In genomic region chr6:71713532-71713931, GRCm38 (mm10) we compare ENCODE assay signal across 33 mouse cellular contexts. TPM values are rescaled to one million over a fixed set of nuclear protein-coding genes. Genes with fewer than 3 reads are reported as not detected.
DNase-seq lines count a peak whose midpoint lies in the region; ATAC-seq and TF ChIP-seq lines count a peak whose summit lies in the region.
"Had no signal": no experiment of that assay in that cellular context is flagged by ENCODE, and none has a peak within 500 bp of the region (broad histone marks: within the 10 kb centered on the region; RNA-seq: fewer than 3 reads in every experiment).

No protein-coding gene starts in this region.

- no peaks in the 10 kb centered on the region for H3K4me1 ChIP-seq in intestine, postnatal 0 days (replicated peaks; ENCODE audit: control insufficient read depth, insufficient read depth, low read length)
- H3K4me1 ChIP-seq in intestine, embryonic 15.5 days (replicated peaks), result 0 out of 2 replicates have a peak, but pooled peaks cover 4% of the 10 kb centered on the region

- no peaks in the 10 kb centered on the region for H3K36me3 ChIP-seq in intestine, postnatal 0 days (ENCODE audit: control insufficient read depth, insufficient read depth)
- no peaks in the 10 kb centered on the region for H3K36me3 ChIP-seq in intestine, embryonic 15.5 days
- H3K36me3 ChIP-seq: embryonic facial prominence, embryonic 13.5 days; limb, embryonic 13.5 days had no signal

- ATAC-seq in intestine, postnatal 0 days, result no peak
- no peak for ATAC-seq in intestine, embryonic 15.5 days
- peak; percentile 58 for ATAC-seq in megakaryocyte progenitor cell, adult 5-6 weeks (replicated peaks; ENCODE audit: poor library complexity)
- ATAC-seq: forebrain, embryonic 16.5 days; inflammation-experienced regulatory T-cells, adult 6 months; Patski had no signal

- no peak overlapping the region for H3K4me3 ChIP-seq in intestine, postnatal 0 days (ENCODE audit: low read depth, low read length)
- no peak overlapping the region for H3K4me3 ChIP-seq in intestine, embryonic 15.5 days (replicated peaks)
- H3K4me3 ChIP-seq: embryonic facial prominence, embryonic 13.5 days; forebrain, embryonic 10.5 days; heart, embryonic 12.5 days; limb, embryonic 13.5 days; neural tube, embryonic 15.5 days had no signal

- H3K27me3 ChIP-seq in intestine, postnatal 0 days (replicated peaks; ENCODE audit: control insufficient read depth, insufficient read depth, low read length), result no peaks in the 10 kb centered on the region
- H3K27me3 ChIP-seq in intestine, embryonic 15.5 days (replicated peaks), result peaks cover 3% of the 10 kb centered on the region
- H3K27me3 ChIP-seq: heart, embryonic 12.5 days; neural tube, embryonic 15.5 days had no signal

- no peak overlapping the region for H3K9ac ChIP-seq in intestine, postnatal 0 days (ENCODE audit: low read depth, low read length)
- no peak overlapping the region for H3K9ac ChIP-seq in intestine, embryonic 15.5 days
- H3K9ac ChIP-seq: embryonic facial prominence, embryonic 13.5 days; heart, embryonic 12.5 days; hindbrain, embryonic 14.5 days; limb, embryonic 13.5 days; neural tube, embryonic 15.5 days had no signal

- H3K9me3 ChIP-seq in intestine, postnatal 0 days (ENCODE audit: control insufficient read depth), result no peaks in the 10 kb centered on the region
- no peaks in the 10 kb centered on the region for H3K9me3 ChIP-seq in intestine, embryonic 15.5 days
- H3K9me3 ChIP-seq: embryonic facial prominence, embryonic 13.5 days; forebrain, embryonic 10.5 days; limb, embryonic 13.5 days; neural tube, embryonic 15.5 days had no signal

- H3K4me2 ChIP-seq in intestine, postnatal 0 days (replicated peaks; ENCODE audit: low read depth), result no peak overlapping the region
- H3K4me2 ChIP-seq in intestine, embryonic 15.5 days (replicated peaks), result no peak overlapping the region
- H3K4me2 ChIP-seq: embryonic facial prominence, embryonic 13.5 days; heart, embryonic 12.5 days; hindbrain, embryonic 14.5 days; limb, embryonic 13.5 days; liver, embryonic 11.5 days; neural tube, embryonic 15.5 days had no signal

- 0 out of 2 replicates have a peak, but pooled peaks have one; percentile 13 for TF ChIP-seq CTCF in intestine, postnatal 0 days (IDR thresholded peaks at IDR 0.05; ENCODE audit: low read depth)

- DNase-seq in right cerebral cortex, postnatal 10 days (ENCODE audit: low spot score in 2 of 2), result peak; percentile 12 to 17
- DNase-seq in right cerebral cortex, postnatal 36 days (ENCODE audit: low spot score in 2 of 2), result no peak
- DNase-seq in MEL-GATA-1-ER (ENCODE audit: extremely low read depth, low read depth), result peak; percentile 22
- no peak for DNase-seq in urinary bladder, postnatal 25 days (ENCODE audit: low spot score)
- DNase-seq: adrenal gland, postnatal 14 days; cerebellum, adult 11 months; cerebellum, adult 9-10 months; cerebellum, postnatal 36 days; embryo, embryonic 11 days; gastrocnemius, postnatal 10 days; heart, postnatal 4 days; kidney, adult 2 months; kidney, postnatal 10 days; layer of hippocampus, adult 9-11 months; lung, postnatal 4 days; midbrain, embryonic 14.5 days; retina, postnatal 1 day; right cerebral cortex, postnatal 25 days; spleen, adult 18-20 months had no signal

- WGBS in intestine, postnatal 0 days, result 79% methylated on average over 2 of the region's 2 CpGs
- WGBS in intestine, embryonic 15.5 days, result 77% methylated on average over 2 of the region's 2 CpGs

- no peak overlapping the region for H3K27ac ChIP-seq in intestine, postnatal 0 days (ENCODE audit: low read depth, low read length)
- no peak overlapping the region for H3K27ac ChIP-seq in intestine, embryonic 15.5 days
- H3K27ac ChIP-seq: embryonic facial prominence, embryonic 13.5 days; forebrain, embryonic 10.5 days; hindbrain, embryonic 14.5 days; limb, embryonic 13.5 days; neural tube, embryonic 15.5 days had no signal

RNA-seq across cellular contexts. Expression of gene Reep1, which starts 6.2 kb away (rescaled TPM):
- 6.5 and 6.7 TPM in 2 replicates for polyA plus RNA-seq in intestine, postnatal 0 days (2015; fragmentation: Nextera tagmentation; extraction: Ambion mirVana)
- polyA plus RNA-seq in intestine, embryonic 15.5 days (2015; fragmentation: Nextera tagmentation; extraction: Ambion mirVana), result 16.1 and 16.6 TPM in 2 replicates
- 0.32 and 1.1 TPM in 2 replicates for total RNA-seq in megakaryocyte progenitor cell, adult 5-6 weeks (2015)
- total RNA-seq in megakaryocyte progenitor cell, adult 5-6 weeks (2017), result 0.71 and 1.0 TPM in 2 replicates
- total RNA-seq: megakaryocyte-erythroid progenitor cell, adult 5-6 weeks had no signal

Comparison
In these comparisons a context has a peak if more than half of its experiments do, and no peak if none do; other contexts are left out.
1. DNase-seq: peak in right cerebral cortex, postnatal 10 days (2 of 2) and MEL-GATA-1-ER (single experiment); none in right cerebral cortex, postnatal 36 days (0 of 2) and urinary bladder, postnatal 25 days (single experiment).